Mouse (Mus musculus): ENCODE data around the gene Tnfsf15. TPM values are rescaled to one million over a fixed set of nuclear protein-coding genes. Genes with fewer than 3 reads are reported as not detected.

The Tnfsf15 gene
- polyA plus RNA-seq, 1 experiment from 2014 or later: 0.15 TPM

Other genes with a start within 250 kb of the Tnfsf15 start
- gene Whrn, start 249.1 kb downstream of the Tnfsf15 start, polyA plus RNA-seq (2015; fragmentation: Nextera tagmentation; extraction: Ambion mirVana): 8.1 and 10.4 TPM in 2 replicates
- 317 and 318 TPM in 2 replicates for gene Atp6v1g1, start 200.3 kb downstream of the Tnfsf15 start, polyA plus RNA-seq (2015; fragmentation: Nextera tagmentation; extraction: Ambion mirVana)
- 8.2 and 8.3 TPM in 2 replicates for gene Tmem268, start 186.3 kb downstream of the Tnfsf15 start, polyA plus RNA-seq (2015; fragmentation: Nextera tagmentation; extraction: Ambion mirVana)
- gene Gm11213, start 139.9 kb downstream of the Tnfsf15 start, polyA plus RNA-seq (2015; fragmentation: Nextera tagmentation; extraction: Ambion mirVana): not detected in 2 replicates
- not detected in 2 replicates for gene Tex48, start 122.7 kb downstream of the Tnfsf15 start, polyA plus RNA-seq (2015; fragmentation: Nextera tagmentation; extraction: Ambion mirVana)
- gene Gm11214, start 81.7 kb downstream of the Tnfsf15 start, polyA plus RNA-seq (2015; fragmentation: Nextera tagmentation; extraction: Ambion mirVana): not detected in 2 replicates
- 0.06 TPM in 1 of 2 replicates, not detected in the other for gene Tnfsf8, start 116.2 kb upstream of the Tnfsf15 start, polyA plus RNA-seq (2015; fragmentation: Nextera tagmentation; extraction: Ambion mirVana)